Mouse (Mus musculus) liver, adult 2 months (tissue): Measurements from ENCODE around the gene Larp6.

Source experiments
- CTCF ChIP-seq: fragments of 200-500 bp; IDR thresholded peaks from 2 replicates; pipeline ENCODE4 v1.5.1; 2011; ENCODE audit warnings: low read depth, low read length, control low read depth
- POLR2A ChIP-seq: fragments of 200-500 bp; IDR thresholded peaks from 2 replicates; pipeline ENCODE4 v1.6.1; 2011; ENCODE audit warnings: low read length, control low read depth; ENCODE audit not compliant: insufficient read depth; ENCODE audit errors: extremely low read depth

DNA sequence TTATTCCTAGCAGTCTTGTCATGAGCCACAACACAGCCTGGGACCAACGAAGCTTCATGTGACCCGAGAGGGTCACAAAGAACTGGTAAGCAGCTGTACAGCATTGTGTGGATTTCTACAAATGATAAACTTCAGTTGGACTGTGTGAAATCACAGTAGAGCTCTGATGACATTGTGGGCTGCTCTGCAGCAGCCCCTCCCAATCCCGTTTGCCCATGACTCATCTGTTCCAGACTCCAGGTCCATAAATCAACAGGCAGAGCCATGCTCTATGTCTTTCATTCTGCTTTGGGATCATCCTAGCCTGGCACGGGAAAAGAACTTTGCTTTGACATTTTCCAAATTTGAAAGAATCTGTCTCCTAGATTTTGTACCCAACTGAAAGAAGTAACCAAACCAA is 20.2 kb upstream of the Larp6 start:
- TF ChIP-seq CTCF (no peak), POLR2A (no peak)
